18 mouse cellular contexts compared by ENCODE assay signal in the genomic region with DNA sequence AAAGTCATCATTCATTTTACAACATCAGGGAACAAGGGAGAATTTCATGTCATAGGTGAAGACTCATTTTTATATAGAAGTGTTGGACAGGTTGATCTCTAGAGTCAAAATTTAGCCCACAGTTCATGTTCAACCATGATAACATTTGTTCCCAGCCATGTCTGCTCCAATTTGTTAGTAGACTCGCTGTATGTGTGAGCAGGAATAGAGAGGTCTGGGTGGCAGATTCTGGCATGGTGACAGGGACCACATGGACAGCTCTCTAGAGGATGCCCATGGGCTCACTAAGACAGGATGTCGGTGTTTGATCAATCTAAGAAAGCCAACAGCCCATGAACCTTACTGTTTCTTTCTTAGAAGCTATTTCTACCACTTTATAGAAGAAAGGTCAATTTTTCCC.
DNase-seq lines count a peak whose midpoint lies in the region; ATAC-seq lines count a peak whose summit lies in the region.
"Had no signal": no experiment of that assay in that cellular context is flagged by ENCODE, and none has a peak within 500 bp of the region (broad histone marks: within the 10 kb centered on the region; RNA-seq: fewer than 3 reads in every experiment).

No protein-coding gene starts in this region.

- WGBS in liver, embryonic 12.5 days (ENCODE audit: insufficient replicate concordance): 66% methylated on average over 2 of the region's 2 CpGs
- WGBS in liver, embryonic 16.5 days (ENCODE audit: insufficient replicate concordance): 52% methylated on average over 2 of the region's 2 CpGs
- 89% methylated on average over 2 of the region's 2 CpGs for WGBS in embryonic facial prominence, embryonic 10.5 days

- peaks cover 59% of the 10 kb centered on the region for H3K4me1 ChIP-seq in erythroblast, embryonic 14.5 days (ENCODE audit: control insufficient read depth)
- peaks cover 53% of the 10 kb centered on the region for H3K4me1 ChIP-seq in liver, embryonic 12.5 days
- peaks cover 28% of the 10 kb centered on the region for H3K4me1 ChIP-seq in liver, embryonic 16.5 days (ENCODE audit: control insufficient read depth, low read depth, low read length)
- H3K4me1 ChIP-seq in embryonic facial prominence, embryonic 10.5 days: peaks cover 8% of the 10 kb centered on the region

- peak overlapping the region; percentile 50 for H3K9ac ChIP-seq in liver, embryonic 12.5 days
- H3K9ac ChIP-seq in liver, embryonic 16.5 days (ENCODE audit: low read depth, low read length): peak overlapping the region; percentile 29
- H3K9ac ChIP-seq: forebrain, postnatal 0 days; heart, embryonic 13.5 days; hindbrain, embryonic 14.5 days had no signal

- peaks cover 6% of the 10 kb centered on the region for H3K36me3 ChIP-seq in erythroblast, embryonic 14.5 days (ENCODE audit: control insufficient read depth)
- H3K36me3 ChIP-seq in liver, embryonic 12.5 days: no peaks in the 10 kb centered on the region
- no peaks in the 10 kb centered on the region for H3K36me3 ChIP-seq in liver, embryonic 16.5 days (ENCODE audit: control insufficient read depth, insufficient read depth)
- no peaks in the 10 kb centered on the region for H3K36me3 ChIP-seq in embryonic facial prominence, embryonic 10.5 days (replicated peaks)
- H3K36me3 ChIP-seq: forebrain, embryonic 12.5 days; heart, embryonic 13.5 days had no signal

- H3K27me3 ChIP-seq in erythroblast, embryonic 14.5 days (ENCODE audit: control insufficient read depth): peaks cover 5% of the 10 kb centered on the region
- no peaks in the 10 kb centered on the region for H3K27me3 ChIP-seq in liver, embryonic 12.5 days (replicated peaks)
- H3K27me3 ChIP-seq in liver, embryonic 16.5 days (ENCODE audit: control insufficient read depth, insufficient read depth, low read depth, low read length): no peaks in the 10 kb centered on the region
- H3K27me3 ChIP-seq in embryonic facial prominence, embryonic 10.5 days (replicated peaks; ENCODE audit: low read depth, poor library complexity, severe bottlenecking): peaks cover 8% of the 10 kb centered on the region; the same call in 1 of the 2 replicates
- H3K27me3 ChIP-seq: forebrain, embryonic 12.5 days; heart, embryonic 13.5 days had no signal

- H3K4me2 ChIP-seq in liver, embryonic 12.5 days: peak overlapping the region; percentile 58
- H3K4me2 ChIP-seq in liver, embryonic 16.5 days (ENCODE audit: low read depth, low read length): peak overlapping the region; percentile 61
- H3K4me2 ChIP-seq: forebrain, embryonic 12.5 days; heart, embryonic 13.5 days; hindbrain, embryonic 14.5 days had no signal

- H3K4me3 ChIP-seq in erythroblast, embryonic 14.5 days (replicated peaks): peak overlapping the region; percentile 46
- peak overlapping the region; percentile 18 for H3K4me3 ChIP-seq in liver, embryonic 12.5 days
- H3K4me3 ChIP-seq in liver, embryonic 16.5 days (ENCODE audit: low read depth, low read length): peak overlapping the region; percentile 25; the same call in 1 of the 2 replicates
- H3K4me3 ChIP-seq in embryonic facial prominence, embryonic 10.5 days: no peak overlapping the region
- H3K4me3 ChIP-seq: forebrain, embryonic 12.5 days; gastrocnemius, adult 2 months; heart, embryonic 13.5 days had no signal

- DNase-seq in embryonic facial prominence, embryonic 10.5 days (ENCODE audit: low spot score): no peak
- DNase-seq in adrenal gland, postnatal 25 days: no peak
- DNase-seq in adipocyte (ENCODE audit: low spot score): no peak
- no peak for DNase-seq in kidney, postnatal 14 days
- DNase-seq: adrenal gland, postnatal 10 days; cerebellum, adult 11-12 months; cerebellum, adult 9-11 months; cerebellum, postnatal 36 days; forebrain, postnatal 0 days; gastrocnemius, adult 2 months; gastrocnemius, postnatal 25 days had no signal

- peaks cover 4% of the 10 kb centered on the region; the same call in 1 of the 2 replicates for H3K9me3 ChIP-seq in erythroblast, embryonic 14.5 days (ENCODE audit: control insufficient read depth, low read length)
- H3K9me3 ChIP-seq in liver, embryonic 12.5 days (replicated peaks): no peaks in the 10 kb centered on the region
- H3K9me3 ChIP-seq in liver, embryonic 16.5 days (replicated peaks; ENCODE audit: control insufficient read depth, low read length): no peaks in the 10 kb centered on the region
- H3K9me3 ChIP-seq in embryonic facial prominence, embryonic 10.5 days: no peaks in the 10 kb centered on the region
- H3K9me3 ChIP-seq: forebrain, embryonic 12.5 days; heart, embryonic 13.5 days had no signal

- peak overlapping the region; percentile 88 for H3K27ac ChIP-seq in liver, embryonic 12.5 days
- peak overlapping the region; percentile 90 for H3K27ac ChIP-seq in liver, embryonic 16.5 days (ENCODE audit: low read length)
- H3K27ac ChIP-seq in embryonic facial prominence, embryonic 10.5 days (replicated peaks): no peak overlapping the region
- H3K27ac ChIP-seq: forebrain, embryonic 12.5 days; gastrocnemius, adult 2 months; heart, embryonic 13.5 days; hindbrain, embryonic 14.5 days had no signal

- peak; percentile 51 for ATAC-seq in erythroblast, adult 5-6 weeks (replicated peaks; ENCODE audit: low FRiP score, poor library complexity, severe bottlenecking)
- ATAC-seq in liver, embryonic 12.5 days: peak; percentile 72
- peak; percentile 51 for ATAC-seq in liver, embryonic 16.5 days (ENCODE audit: low read depth)
- ATAC-seq: forebrain, postnatal 0 days had no signal
